Mouse (Mus musculus): Measurements from ENCODE around the gene Ramp3.
A peak's percentile ranks its signal among the peaks of the same experiment; 100 is the strongest.
"Not testable (repeated sequence)": the region's sequence is repeated elsewhere in the genome, so short reads cannot be mapped to it uniquely, and the experiment has no call there.

Gene Ramp3

DNA sequence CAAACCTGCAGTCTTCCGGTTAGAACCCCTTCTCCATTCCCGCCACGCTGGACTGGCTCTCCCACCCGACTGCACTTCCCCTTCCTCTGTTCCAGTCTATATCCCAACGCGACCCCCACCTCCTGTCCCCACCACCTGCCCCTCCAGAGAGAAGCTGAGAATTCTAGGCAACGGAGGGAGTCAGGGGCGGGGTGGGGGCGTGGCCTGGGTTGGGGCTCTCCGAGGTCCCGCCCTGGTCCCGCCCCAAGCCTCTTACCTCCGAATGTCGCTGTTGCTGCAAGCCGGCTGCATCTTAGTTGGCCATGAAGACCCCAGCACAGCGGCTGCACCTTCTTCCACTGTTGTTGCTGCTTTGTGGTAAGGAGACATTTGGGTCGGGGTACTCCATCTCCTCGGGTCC lies at the start of gene Ramp3:
TSS of gene Ramp3 (plus strand) at position 251 of the 400 bp plus-strand sequence.
- peak; percentile 57 for DNase-seq (ENCODE audit: low spot score)

DNA sequence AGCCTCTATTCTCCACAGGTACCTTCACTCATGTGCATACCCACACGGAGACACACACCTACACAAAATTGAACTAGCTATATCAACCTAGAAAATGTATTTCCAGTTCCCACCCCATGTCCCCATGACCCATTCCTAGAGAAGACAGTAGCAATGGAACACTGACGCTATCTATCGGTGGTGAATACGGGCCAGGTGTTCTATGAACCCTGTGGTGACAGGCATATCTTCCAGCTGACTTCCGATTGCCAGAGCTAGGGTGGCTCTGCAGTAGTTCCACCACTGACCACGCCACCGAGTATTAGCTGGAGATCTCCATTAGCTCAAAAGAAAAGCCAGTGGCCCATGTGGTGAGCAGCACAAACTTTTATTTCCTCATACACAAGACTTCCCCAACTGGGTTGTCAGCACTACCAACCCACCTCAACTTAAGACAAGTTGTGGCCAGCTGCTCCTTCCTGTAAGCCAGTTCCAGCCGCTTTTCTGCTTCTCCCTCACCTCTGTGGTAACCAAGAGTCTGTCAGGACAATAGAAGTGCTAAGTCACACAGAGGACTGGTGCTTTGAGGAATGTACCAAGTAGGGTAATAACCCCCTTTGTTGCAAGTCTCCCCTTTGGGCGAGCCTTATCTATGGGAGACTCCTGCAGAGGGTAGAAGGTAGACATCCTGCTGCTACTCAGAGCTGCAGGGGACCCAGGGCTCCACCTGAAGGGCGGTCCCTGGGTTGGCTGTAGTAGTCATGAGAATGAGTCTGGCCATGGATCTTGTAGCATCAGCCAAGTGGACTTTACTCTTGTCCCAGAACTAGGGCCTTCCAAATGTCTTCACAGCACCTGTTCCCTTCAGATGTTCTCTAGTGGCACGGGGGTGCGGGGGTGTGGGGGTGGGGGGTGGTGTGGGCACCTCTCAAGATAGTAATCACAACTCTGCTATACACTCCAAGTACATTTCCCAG lies 42.8 kb upstream of the Ramp3 start:
- no peak for DNase-seq (ENCODE audit: low spot score)

DNA sequence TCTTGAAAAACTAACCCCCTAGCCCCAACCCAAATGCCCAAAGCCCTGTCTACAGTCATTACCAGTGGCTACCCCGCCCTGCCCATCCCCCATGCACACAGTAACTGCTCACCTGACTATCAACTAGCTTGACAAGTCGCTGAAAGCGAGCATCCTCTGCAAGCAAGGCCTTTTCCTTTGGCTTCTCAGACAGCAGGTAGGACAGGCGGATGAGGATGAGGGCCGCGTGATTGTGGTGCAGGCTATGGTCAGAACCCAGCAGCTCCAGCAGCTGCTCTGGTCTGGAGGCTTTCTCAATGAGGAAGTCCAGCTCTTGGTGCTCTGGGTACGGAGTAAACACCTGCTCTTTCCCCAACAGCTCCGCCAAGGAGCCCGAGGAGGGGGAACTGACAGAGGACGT lies 34.6 kb upstream of the Ramp3 start:
- no peak for DNase-seq (ENCODE audit: low spot score)

GRCm38 (mm10) chr11:6624619-6625382 lies 33.5 kb upstream of the Ramp3 start:
- DNase-seq (ENCODE audit: low spot score), result no peak

- peak; percentile 90 for DNase-seq (ENCODE audit: low spot score)
Observed at GRCm38 (mm10) chr11:6625478-6626387, 32.6 kb upstream of the Ramp3 start, which contains the start of gene Tbrg4. Gene Tbrg4, minus strand, starts transcription at chr11:6626067.

- no peak for DNase-seq (ENCODE audit: low spot score)
Observed at GRCm38 (mm10) chr11:6626388-6626772, 31.9 kb upstream of the Ramp3 start.

- DNase-seq (ENCODE audit: low spot score), result peak; percentile 72
Observed at GRCm38 (mm10) chr11:6627731-6628130, 30.6 kb upstream of the Ramp3 start.

GRCm38 (mm10) chr11:6628568-6628967 lies 29.8 kb upstream of the Ramp3 start:
- DNase-seq (ENCODE audit: low spot score), result peak; percentile 45

GRCm38 (mm10) chr11:6629655-6630054 lies 28.7 kb upstream of the Ramp3 start:
- peak; percentile 47 for DNase-seq (ENCODE audit: low spot score)

DNA sequence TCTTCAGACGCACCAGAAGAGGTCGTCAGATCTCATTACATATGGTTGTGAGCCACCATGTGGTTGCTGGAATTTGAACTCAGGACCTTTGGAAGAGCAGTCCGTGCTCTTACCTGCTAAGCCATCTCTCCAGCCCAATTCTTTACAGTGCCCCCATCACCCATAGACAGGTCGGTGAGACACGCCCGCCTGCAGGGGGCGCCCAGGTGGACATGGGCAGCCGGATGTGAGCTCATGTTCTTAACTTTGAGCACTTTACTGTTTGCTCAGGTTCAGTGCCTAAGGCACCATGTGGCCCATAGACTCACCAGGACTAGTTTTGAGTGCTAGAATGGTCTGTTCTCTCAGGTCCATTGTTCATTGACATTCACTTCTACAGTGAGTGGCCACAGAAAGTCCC lies 22.2 kb upstream of the Ramp3 start:
- DNase-seq (ENCODE audit: low spot score), result peak; percentile 41

DNA sequence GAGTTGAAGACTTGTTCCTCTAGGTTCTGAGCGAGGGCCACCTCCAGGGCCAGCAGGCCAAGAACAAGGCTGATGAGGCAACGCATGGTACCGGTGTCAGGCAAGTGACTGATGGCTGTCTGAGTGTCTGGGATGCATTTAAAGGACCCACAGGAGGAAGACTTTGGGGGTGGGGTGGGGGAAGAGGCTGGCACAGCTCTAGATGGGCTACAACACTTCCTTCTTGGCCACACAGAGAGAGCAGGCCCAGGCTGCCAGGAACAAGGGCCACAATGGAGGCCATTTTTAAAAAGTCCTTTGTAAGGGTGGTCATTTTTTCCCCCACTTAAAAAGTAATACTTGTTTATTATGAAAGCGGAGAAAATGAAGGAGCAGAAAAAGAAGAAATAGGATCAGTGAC lies 19.8 kb upstream of the Ramp3 start, which contains the start of gene Wap:
TSS of gene Wap (minus strand) at position 101 of the 400 bp plus-strand sequence.
- DNase-seq (ENCODE audit: low spot score), result no peak

DNA sequence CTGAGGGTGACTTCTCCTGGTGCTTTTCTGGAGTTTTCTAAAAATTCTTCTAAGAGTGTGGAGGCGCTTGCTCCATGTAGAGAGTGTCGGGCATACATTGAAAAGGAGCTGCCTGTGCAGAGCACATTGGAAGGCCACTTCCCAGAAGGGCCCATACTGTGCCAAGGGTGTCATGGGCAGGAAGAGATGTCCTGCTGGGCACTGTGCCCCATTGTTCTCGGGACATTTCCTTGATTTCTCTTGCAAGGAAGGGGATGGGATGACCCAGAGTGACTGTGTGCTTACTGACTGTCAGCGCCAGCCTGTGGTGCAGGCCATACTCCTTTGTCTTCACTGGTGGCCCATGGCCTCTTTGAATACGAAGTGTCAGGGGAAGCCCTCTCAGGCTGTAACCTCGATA lies 19.2 kb upstream of the Ramp3 start:
- DNase-seq (ENCODE audit: low spot score), result no peak

DNA sequence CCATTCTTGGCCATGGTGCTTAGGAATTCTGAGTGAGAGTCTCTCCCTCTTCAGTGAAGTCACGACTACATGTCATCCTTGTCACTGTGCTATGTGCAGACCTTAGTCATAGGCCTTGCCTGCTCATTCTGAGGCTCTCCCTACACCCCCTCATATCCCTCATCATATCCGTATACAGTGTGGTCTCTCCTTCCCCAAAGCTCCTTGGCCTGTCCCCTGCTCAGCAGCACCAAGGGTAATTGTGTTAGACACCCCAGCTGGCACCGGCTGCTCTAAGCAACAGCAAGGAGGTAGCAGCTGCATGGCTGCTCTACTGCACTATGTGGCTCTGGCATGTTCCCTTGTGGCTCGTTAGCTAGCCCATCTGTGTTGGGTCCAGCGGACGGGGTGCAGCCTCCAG lies 13.8 kb upstream of the Ramp3 start:
- no peak for DNase-seq (ENCODE audit: low spot score)

GRCm38 (mm10) chr11:6647831-6648724 lies 10.2 kb upstream of the Ramp3 start:
- no peak for DNase-seq (ENCODE audit: low spot score)

DNA sequence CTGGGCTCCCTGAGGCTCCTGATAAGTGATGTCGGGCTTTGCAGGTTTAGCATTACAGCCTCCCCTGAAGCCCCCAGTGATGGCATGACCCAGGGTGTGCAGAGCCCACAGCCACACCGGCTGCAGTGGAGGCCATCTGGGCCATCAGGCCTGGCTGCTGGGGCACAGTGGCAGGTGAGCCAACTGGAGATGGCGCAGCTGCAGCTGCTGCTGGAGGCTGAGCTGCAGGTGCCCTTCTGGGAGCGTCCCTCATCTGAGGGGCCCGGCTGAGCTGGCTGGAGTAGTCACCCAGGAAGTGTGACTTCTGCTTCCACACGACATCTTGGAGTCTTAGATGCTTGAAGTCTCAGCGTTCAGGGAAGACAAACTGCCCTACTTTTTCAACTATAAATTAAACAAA lies 7.8 kb upstream of the Ramp3 start:
- no peak for DNase-seq (ENCODE audit: low spot score)

DNA sequence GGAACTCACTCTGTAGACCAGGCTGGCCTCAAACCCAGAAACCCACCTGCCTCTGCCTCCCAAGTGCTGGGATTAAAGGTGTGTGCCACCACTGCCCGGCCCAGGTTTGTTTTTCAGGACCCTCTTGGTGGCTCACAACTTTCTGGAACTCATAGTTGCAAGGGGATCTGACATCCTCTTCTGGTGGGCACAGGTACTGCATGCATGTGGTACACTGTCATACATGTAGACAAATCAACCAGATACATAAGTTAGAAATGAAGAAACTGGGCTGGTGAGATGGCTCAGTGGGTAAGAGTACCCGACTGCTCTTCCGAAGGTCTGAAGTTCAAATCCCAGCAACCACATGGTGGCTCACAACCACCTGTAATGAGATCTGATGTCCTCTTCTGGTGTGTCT lies 5.3 kb upstream of the Ramp3 start:
- DNase-seq (ENCODE audit: low spot score), result not testable (repeated sequence)

DNA sequence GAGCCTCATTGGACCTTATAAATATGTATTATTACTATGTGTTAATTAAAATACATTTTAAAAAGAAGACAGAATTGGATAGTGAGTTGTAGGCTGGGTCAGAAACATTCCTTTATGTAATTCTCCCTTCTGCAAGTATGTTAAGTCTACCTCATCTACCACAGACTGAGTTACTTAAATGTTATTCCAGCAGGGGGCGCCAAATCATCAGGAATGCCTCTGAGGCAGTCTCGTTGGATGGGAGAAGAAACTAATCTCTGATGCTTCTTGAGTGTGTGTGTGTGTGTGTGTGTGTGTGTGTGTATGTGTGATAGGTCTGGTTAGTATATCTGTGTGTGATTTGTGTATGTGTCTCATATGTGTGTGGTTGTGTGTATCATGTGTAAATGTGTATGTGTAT lies 3.4 kb upstream of the Ramp3 start:
- DNase-seq (ENCODE audit: low spot score), result peak; percentile 84

DNA sequence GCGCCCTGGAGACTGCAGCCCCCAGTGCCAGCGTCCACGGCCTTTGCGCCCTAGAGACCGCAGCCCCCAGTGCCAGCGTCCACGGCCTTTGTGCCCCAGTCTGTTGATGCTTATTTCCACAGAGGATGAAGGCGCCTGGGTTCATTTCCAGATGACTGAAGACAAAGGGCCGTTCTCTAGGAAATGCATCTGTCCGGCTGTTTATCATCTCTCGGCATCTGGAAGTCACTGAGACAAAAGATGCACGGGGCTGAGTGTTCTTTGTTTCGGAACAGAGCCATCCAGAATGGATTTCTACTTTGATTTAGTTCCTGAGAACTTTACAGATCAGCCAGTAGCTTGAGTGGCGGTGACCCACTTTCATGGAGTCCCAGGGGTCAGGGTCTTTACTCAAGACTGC lies 2.9 kb downstream of the Ramp3 start:
- no peak for DNase-seq (ENCODE audit: low spot score)

- DNase-seq (ENCODE audit: low spot score), result no peak
Observed at GRCm38 (mm10) chr11:6666634-6667033, 8.3 kb downstream of the Ramp3 start.

DNA sequence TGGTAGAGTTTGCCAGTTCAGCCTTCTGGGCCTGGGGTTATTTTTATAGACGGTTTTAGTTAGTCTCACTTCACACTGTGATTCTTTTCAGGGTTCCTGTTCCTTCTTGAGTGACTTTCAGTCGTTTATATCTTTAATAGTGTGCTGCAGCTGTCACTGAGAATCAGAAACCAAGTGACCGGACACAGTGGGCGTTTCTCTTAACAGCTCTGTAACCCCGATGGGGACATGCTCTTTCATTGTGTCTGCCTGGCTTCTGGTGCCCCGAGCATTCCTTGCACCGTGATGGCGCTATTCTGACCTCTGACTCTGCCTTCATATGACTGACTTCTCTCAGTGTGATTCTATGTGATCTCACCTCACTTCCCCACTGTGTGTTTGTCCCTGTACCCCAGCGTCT lies 10.7 kb downstream of the Ramp3 start:
- DNase-seq (ENCODE audit: low spot score), result no peak

GRCm38 (mm10) chr11:6670044-6670443 lies 11.7 kb downstream of the Ramp3 start:
- DNase-seq (ENCODE audit: low spot score), result no peak

All from T-cell, adult 2 months (primary cell).